Mouse (Mus musculus): Measurements from ENCODE around the gene Lrrc29.

The Lrrc29 gene

DNA sequence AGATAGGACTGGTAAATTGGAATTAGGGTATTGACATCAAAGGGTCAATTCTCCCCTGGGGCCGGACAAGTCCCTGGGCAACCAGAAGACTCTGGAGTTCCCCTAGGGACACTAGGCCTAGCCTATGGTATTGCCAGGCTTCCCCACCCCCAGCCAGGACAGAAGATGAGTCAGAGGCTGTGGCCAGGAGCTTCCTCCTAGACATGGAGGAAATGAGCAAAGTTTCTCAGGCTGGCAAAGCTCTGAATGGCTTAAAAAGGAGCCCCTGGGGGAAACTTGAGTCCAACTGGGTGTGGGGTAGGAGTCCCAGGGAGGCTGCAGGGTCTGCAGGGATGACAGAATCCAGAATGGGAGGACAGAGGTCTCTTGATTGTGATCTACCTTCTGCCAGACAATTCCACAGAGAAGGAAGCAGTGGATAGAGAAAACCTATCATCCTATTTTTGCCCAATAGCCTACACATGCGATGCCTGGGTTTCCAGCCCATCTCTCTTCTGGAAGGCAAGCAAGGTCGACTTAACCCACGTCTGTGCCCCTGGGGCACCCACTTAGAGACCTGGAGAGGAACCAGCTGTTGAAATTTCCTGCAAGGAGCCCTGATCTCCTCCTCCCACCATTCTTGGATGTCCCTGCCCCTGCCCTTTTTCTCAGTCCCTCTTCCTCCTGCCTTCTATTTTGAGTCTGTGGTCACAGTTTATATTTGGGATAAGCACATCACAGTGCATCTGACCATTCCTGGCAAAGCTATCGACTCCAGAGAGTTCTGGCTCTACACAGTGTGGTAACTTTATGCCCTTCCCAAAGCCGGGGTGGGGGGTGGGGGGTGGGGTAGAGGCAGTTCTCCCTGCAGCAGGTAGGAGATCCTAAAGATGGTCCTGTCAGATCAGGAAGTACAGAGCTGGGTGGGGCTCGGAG, 19.2 kb upstream of the Lrrc29 start:
- DNase-seq (ENCODE audit: low spot score in 2 of 2): no peak

DNA sequence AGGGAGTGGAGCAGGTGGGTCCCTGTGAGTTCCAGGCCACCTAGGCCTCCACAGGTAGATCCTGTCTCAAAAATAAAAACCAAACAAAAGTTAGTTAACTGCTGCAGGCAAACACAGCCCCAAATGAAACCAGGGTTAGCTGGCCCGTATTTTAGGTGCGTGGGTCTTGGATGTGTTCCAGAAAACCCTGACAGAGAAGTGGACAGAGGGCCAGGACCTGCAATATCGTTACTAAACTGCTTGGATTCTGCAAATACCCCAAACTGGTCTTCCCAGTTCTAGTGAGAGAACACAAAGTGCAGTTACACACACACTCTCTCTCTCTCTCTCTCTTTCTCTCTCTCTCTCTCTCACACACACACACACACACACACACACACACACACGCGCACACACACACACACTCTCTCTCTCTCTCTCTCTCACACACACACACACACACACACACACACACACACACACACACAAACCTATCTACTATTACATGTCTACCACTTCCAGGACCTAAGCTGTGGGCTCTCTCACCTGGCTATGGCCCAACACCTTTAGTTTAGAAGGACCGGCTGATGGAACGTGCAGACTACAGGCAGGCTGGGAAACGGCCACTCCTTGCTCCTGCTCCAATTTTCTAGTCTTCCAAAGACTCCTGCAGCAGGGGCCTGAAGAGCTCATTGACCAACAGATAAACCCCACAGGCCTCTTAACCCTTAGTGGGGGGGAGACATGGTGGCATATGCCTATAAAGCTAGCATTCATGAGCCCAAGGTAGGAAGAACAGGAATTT, 17.9 kb upstream of the Lrrc29 start:
- no peak for DNase-seq (ENCODE audit: low spot score in 2 of 2)

- DNase-seq (ENCODE audit: low spot score in 2 of 2): no peak
Observed at GRCm38 (mm10) chr8:105342768-105343167, 16.7 kb upstream of the Lrrc29 start.

DNA sequence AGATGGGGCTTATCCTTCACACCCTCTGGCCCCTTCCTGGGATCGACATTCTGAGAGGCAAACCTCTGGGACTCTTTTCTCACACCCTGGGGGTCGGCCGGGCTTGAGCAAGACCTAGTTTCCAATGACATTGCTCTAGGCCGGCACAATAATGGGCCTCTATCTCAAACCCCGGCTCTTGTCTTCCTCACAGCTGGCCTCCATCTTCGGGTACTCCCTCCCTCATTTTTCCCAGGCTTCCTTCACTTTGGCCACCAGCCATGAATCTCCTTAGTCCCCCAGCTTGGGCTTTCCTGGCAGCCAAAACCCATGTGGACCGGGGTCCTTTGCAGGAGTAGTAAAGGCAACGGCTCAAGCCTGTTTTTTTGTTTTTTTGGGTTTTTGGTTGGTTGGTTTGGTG, 15.3 kb upstream of the Lrrc29 start:
- DNase-seq (ENCODE audit: low spot score in 2 of 2): no peak

- DNase-seq (ENCODE audit: low spot score in 2 of 2): no peak
Observed at GRCm38 (mm10) chr8:105339886-105340635, 14.0 kb upstream of the Lrrc29 start.

- no peak for DNase-seq (ENCODE audit: low spot score in 2 of 2)
Observed at GRCm38 (mm10) chr8:105338992-105339391, 12.9 kb upstream of the Lrrc29 start.

- DNase-seq (ENCODE audit: low spot score in 2 of 2): no peak
Observed at GRCm38 (mm10) chr8:105336373-105337130, 10.5 kb upstream of the Lrrc29 start.

- DNase-seq (ENCODE audit: low spot score in 2 of 2): no peak
Observed at GRCm38 (mm10) chr8:105332523-105332922, 6.4 kb upstream of the Lrrc29 start.

DNA sequence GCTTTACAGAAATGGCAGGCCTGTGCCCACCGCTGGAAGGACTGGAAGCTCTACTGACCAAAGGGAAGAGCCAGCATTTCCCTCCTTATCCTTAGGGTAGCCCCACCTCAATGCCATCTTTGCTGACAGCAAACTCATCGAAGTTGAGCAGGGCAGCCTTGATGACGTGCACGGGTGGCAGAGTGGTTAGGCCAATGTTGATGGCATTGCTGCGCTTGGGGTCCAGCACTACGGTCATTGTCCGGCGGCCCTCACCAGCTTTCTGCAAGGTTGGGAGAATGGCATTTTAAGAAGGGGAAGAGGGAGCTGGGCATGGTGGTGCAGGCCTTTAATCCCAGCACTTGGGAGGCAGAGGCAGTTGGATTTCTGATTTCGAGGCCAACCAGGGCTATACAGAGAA, 5.9 kb upstream of the Lrrc29 start:
- no peak for DNase-seq (ENCODE audit: low spot score in 2 of 2)

DNA sequence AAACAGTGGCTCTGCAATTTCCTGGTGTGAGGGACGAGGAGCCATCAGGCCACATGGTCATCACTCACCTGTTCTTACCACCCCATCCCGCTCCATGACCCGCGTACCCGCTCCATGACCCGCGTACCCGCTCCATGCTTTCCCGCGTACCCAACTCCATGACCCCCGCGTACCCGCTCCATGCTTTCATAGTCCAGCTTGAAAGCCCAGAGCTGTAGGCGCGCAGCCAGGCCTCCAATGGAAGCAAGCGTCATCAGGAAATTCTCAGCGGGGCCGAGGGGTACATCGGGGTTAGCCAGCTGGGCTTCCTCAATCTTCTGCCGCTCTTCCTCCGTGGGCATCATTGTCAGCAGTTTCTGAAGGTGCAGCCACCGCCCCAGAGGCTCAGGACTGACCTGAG, 5.4 kb upstream of the Lrrc29 start:
- no peak for DNase-seq (ENCODE audit: low spot score in 2 of 2)

DNA sequence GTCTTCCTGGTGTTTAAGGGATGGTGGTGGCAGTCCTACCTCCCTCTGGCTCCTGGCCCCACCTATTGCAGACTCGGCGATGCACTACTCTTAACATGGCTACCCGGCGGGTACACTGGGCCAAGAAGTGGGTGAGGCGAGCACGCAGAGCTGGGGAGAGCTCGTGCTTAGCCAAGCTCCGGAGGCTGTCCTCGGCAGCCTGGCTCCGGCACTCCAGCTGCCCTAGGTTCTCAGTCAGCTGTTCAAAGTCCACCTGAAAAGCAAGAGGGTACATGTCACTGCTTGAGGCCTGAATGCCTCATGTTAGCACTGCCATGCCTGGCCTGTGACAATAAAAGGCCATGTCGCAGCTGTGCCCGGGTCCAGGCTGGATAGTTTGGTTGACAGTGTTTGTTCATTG, 4.2 kb upstream of the Lrrc29 start:
- no peak for DNase-seq (ENCODE audit: low spot score in 2 of 2)

DNA sequence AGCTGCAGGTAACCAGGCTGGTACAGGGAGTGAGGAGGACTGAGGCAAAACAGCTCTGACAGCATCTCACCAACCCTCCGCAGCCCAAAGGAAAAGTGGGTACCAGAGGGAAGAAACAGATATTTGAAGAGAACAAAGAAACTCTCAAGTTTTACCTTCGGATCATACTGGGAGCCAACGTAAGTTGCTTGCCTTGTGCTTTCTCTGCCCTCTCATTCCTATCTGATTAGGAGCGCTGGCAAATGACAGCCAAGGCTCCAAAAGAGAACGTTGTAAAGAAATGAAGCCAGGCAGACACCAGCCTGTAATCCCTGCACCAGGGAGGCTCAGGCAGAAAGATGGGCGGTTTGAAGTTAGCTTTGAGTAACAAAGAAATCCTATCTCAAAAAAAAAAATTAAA, 890 bp upstream of the Lrrc29 start:
- no peak for DNase-seq (ENCODE audit: low spot score in 2 of 2)

GRCm38 (mm10) chr8:105325641-105326093, 411 bp downstream of the Lrrc29 start:
- no peak for DNase-seq (ENCODE audit: low spot score in 2 of 2)

DNA sequence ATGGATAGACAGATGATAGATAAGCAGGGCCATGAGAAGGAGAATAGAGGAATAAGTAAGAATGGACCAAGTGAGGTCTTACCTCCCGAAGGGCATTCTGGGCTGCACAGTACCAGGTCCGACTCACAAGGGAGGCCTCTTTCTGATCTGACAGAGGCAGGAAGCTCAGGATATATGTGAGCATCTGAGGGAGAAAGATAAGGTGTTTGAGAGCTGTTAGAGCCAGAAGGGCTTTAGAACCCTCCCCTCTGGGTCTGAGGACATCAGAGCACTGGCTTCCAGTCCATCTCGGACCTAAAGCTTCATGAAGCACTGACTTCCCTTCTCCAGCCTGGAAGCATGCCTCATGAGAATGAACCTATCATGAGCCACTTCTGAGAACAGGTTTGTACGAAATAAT, 2.9 kb downstream of the Lrrc29 start:
- no peak for DNase-seq (ENCODE audit: low spot score in 2 of 2)

DNA sequence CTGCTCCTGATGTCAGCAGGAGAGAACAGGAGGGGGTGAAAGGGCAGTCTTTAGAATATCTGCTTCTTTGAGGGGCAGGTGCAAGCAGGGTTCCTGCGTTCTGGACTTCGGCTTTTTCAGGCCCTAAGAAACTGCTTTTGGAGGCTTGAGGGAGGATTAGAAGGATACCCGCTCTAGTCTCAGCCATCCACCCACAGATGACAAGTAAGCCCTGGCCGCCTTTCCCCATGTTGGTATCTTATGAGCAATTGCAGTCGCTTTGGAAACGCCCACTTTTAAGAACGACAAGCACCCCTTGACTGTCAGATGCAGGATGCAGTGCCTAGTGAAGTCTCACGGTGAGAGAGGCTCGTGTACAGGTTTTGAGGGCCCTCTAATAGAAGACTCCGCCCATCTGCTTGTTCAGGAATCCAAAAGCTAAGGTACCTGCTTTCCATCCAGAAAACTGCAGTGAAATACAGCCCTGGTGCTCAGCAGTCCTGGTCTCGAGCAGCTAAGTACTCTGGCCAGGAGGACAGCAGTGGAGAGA, 7.4 kb downstream of the Lrrc29 start:
- no peak for DNase-seq (ENCODE audit: low spot score in 2 of 2)

GRCm38 (mm10) chr8:105317941-105318340, 8.1 kb downstream of the Lrrc29 start:
- no peak for DNase-seq (ENCODE audit: low spot score in 2 of 2)

DNA sequence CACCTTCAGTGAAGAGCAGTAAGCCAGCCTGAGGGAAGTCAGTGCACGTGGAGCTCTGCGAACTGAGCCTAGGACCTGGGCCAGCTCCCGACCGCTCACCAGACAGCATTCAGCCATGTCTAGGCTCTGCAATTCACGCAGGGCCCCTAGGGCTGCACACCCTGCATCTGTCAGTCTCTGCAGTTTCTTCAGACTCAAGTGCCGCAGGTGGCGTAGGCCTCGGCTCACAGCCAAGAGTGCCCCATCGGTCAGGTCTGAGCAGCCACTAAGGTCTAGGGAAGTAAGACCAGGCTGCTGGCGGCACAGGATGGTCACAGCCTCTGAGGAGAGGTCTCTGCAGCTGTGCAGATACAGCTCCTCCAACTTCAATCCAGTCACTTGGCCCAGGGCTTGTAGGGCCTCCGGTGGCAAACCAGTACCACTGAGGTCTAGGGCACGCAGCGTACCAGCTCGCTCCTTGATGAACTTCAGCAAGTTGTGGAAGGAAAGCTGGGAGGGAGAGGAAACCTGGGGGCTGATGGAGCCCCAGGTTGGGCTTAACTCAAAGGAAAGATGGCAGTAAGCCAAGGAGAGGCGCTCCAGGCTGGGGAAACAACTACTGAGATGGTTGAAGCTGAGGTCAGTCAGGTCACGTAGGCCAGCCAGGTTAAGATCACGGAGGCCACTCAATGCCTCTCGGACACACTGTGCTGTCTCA, 10.9 kb downstream of the Lrrc29 start:
- no peak for DNase-seq (ENCODE audit: low spot score in 2 of 2)

DNA sequence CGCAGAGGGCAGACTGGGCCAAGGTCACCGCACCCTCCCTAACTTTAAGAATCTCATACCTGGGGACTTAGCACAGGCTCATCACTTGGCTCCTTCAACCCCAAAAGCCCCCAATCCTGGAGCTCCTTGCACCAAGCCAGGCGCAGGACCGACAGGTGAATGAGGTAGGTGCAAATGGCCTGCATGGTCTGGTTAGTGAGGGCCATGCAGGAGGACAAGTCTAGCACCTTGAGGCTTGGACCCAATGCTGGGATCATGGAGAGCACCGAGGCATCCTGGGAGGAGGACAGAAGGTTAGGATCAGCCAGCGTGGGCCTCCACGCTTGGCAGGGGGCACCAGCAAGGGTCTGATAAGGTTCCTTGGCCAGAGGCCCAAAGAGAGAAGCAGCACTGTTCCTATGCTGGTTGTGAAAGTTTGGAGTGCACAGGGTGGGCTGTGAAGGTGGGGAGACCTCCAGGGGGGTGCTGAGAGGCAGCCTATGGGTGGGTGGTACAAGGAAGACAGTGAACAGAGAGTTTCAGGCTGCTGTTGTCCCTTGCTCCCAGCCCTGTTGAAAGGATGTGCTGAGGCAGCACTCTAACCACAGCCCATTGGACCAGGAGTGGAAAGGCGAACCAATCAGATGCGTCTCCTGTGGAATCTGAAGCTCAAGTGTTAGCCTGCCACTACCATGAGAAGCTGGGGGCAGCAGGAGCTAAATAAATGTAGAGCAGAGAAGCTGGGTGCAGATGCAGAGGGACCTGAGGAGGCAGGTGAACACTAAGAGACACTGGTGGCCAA, 12.3 kb downstream of the Lrrc29 start:
- no peak for DNase-seq (ENCODE audit: low spot score in 2 of 2)

DNA sequence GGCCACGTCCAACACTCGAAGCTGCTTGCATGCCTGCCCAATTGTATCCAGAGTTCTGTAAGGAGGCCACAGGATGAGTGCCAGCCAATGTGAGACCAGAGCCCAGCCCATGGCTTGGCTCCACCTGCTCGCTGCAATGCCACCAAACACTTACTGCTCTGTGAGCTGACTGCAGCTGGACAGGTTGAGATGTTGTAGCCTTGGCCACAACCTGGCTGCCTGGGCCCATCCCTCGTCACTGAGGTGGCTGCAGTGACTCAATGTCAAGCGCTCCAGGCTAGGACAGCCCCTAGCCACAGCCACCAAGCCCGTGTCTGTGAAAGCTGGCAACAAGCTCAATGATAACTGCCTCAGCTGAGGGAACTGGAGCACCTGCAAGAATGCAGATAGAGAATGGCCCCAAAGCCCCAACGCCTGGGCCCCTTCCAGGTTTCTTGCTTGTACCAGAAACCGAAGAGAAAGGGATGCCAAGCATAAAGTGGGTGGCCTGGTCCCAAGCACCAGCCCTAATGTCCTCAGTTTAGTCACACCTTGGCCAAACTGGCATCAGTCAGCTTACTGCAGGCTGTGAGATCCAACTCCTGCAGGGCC, 13.1 kb downstream of the Lrrc29 start:
- no peak for DNase-seq (ENCODE audit: low spot score in 2 of 2)

Measured in urinary bladder, postnatal 4 days (tissue).